Mouse (Mus musculus): Measurements from ENCODE around the gene Dzip3.

GRCm38 (mm10) chr16:48913206-48913605, 80.8 kb downstream of the Dzip3 start:
- TF ChIP-seq CTCF (IDR thresholded peaks at IDR 0.05; ENCODE audit: extremely low read depth, insufficient read depth, insufficient read length, insufficient replicate concordance) (no peak), POLR2A (IDR thresholded peaks at IDR 0.05; ENCODE audit: low read depth, low read length) (no peak)
